Mouse (Mus musculus): ENCODE measurements around the gene Adamts2. TPM values are rescaled to one million over a fixed set of nuclear protein-coding genes. Genes with fewer than 3 reads are reported as not detected.
A peak's percentile ranks its signal among the peaks of the same experiment; 100 is the strongest.

Gene Adamts2
- total and polyA plus RNA-seq, 2 experiments from 2014 or later, result 4.9 to 12.7 TPM

- Histone ChIP-seq H3K4me1 (ENCODE audit: insufficient read depth, low read length) (no peaks in the 10 kb centered on the region), H3K27ac (ENCODE audit: low read depth, low read length) (no peak overlapping the region), H3K9me3 (ENCODE audit: low read length) (no peaks in the 10 kb centered on the region), H3K36me3 (ENCODE audit: insufficient read depth, low read length) (no peaks in the 10 kb centered on the region), H3K4me2 (ENCODE audit: low read depth, low read length, poor library complexity, severe bottlenecking) (no peak overlapping the region), H3K27me3 (ENCODE audit: insufficient read depth, low read length) (no peaks in the 10 kb centered on the region), H3K9ac (replicated peaks; ENCODE audit: low read length, poor library complexity, severe bottlenecking) (no peak overlapping the region), H3K4me3 (ENCODE audit: low read depth, low read length) (no peak overlapping the region)
- DNase-seq (ENCODE audit: low spot score), result no peak
- ATAC-seq (ENCODE audit: low FRiP score), result no peak
- WGBS, result 57% methylated on average over 5 of the region's 5 CpGs
- TF ChIP-seq CTCF (IDR thresholded peaks at IDR 0.05), result no peak
Observed at GRCm38 (mm10) chr11:50611181-50611580, 9.3 kb downstream of the Adamts2 start.

DNA sequence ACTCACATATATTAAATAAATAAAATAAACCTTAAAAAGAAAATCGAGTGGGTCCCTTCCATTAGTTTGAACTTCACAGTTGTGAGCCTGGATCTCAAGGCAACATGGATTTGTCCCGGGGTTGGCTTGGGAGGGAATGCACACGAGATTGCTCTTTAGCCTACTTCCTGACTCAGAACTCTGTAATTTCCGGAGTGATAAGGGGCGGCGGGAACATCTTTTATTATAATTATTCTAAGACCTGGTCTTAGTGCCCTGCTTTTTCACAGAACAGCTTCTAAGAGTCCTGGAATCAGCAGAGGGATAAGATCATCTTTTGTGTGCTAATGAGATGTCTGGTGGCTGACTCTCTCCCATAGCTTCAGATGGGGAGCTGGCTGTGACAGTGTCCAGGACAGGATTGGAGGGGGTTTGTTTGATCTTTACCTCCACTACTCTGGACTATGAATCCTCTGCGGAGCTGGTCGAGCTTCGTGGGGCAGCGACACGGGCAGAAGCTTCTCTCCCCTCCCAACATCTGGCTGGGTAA lies 15.2 kb downstream of the Adamts2 start:
- H3K9me3 ChIP-seq (ENCODE audit: low read length), result no peaks in the 10 kb centered on the region
- no peak for DNase-seq (ENCODE audit: low spot score)
- WGBS, result 92% methylated on average over 11 of the region's 11 CpGs
- no peaks in the 10 kb centered on the region for H3K27me3 ChIP-seq (ENCODE audit: insufficient read depth, low read length)
- no peak overlapping the region for H3K9ac ChIP-seq (replicated peaks; ENCODE audit: low read length, poor library complexity, severe bottlenecking)
- no peak overlapping the region for H3K4me2 ChIP-seq (ENCODE audit: low read depth, low read length, poor library complexity, severe bottlenecking)
- H3K4me3 ChIP-seq (ENCODE audit: low read depth, low read length), result no peak overlapping the region
- ATAC-seq (ENCODE audit: low FRiP score), result no peak
- no peaks in the 10 kb centered on the region for H3K4me1 ChIP-seq (ENCODE audit: insufficient read depth, low read length)
- H3K36me3 ChIP-seq (ENCODE audit: insufficient read depth, low read length), result no peaks in the 10 kb centered on the region
- TF ChIP-seq CTCF (IDR thresholded peaks at IDR 0.05), result no peak
- no peak overlapping the region for H3K27ac ChIP-seq (ENCODE audit: low read depth, low read length)

DNA sequence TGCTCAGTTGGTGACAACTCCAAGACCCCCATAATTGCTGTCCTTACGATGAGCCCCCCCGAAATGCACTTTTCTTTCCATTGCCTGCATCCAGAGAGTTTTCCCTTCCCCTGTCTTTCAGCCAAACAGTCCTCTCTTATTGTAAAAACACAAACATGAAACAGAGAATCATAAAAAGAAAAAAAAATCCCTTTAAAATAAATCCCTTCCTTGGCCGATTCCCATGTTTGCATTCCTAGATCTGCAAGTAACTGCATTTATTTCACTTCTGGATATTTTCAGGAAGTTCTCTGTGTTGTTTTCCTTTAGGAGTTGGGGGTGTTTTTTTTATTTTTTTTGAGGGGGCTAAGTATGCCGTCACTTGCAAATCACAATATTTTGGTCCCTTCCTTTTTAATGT lies 19.0 kb downstream of the Adamts2 start:
- no peak for DNase-seq (ENCODE audit: low spot score)
- Histone ChIP-seq H3K36me3 (ENCODE audit: insufficient read depth, low read length) (no peaks in the 10 kb centered on the region), H3K4me2 (ENCODE audit: low read depth, low read length, poor library complexity, severe bottlenecking) (no peak overlapping the region), H3K27me3 (ENCODE audit: insufficient read depth, low read length) (no peaks in the 10 kb centered on the region), H3K4me3 (ENCODE audit: low read depth, low read length) (no peak overlapping the region), H3K9ac (replicated peaks; ENCODE audit: low read length, poor library complexity, severe bottlenecking) (no peak overlapping the region), H3K27ac (ENCODE audit: low read depth, low read length) (no peak overlapping the region), H3K4me1 (ENCODE audit: insufficient read depth, low read length) (no peaks in the 10 kb centered on the region), H3K9me3 (ENCODE audit: low read length) (no peaks in the 10 kb centered on the region)
- no peak for TF ChIP-seq CTCF (IDR thresholded peaks at IDR 0.05)
- no peak for ATAC-seq (ENCODE audit: low FRiP score)
- 86% methylated on average over 4 of the region's 4 CpGs for whole genome bisulfite sequencing

GRCm38 (mm10) chr11:50621364-50621763 lies 19.5 kb downstream of the Adamts2 start:
- 85% methylated on average over 5 of the region's 5 CpGs for WGBS

DNA sequence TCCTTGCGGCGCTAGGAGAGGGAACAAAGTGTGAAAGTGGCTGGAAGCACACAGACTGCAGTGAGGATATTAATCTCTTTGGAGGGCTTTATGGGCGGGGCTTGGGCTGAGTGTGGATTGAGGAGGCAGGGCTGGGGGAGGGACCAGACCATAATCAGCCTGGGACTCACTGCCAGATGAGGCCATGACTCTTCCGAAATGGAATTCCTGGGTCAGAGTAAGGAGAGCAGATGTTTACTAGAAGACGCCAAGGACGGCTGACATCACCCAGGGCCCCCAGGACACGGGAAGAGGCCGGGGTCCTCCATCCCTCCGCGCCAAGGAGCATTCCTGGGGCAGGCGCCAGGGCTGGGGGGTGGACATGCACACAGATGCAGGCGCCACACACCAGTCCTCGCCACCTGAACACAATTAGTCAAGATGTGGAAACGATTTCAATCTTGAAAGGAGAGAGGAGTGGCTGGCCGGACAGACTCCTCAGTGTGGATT lies 20.4 kb downstream of the Adamts2 start:
- Histone ChIP-seq H3K4me1 (ENCODE audit: insufficient read depth, low read length) (no peaks in the 10 kb centered on the region), H3K36me3 (ENCODE audit: insufficient read depth, low read length) (no peaks in the 10 kb centered on the region), H3K4me3 (ENCODE audit: low read depth, low read length) (no peak overlapping the region), H3K9me3 (ENCODE audit: low read length) (no peaks in the 10 kb centered on the region), H3K4me2 (ENCODE audit: low read depth, low read length, poor library complexity, severe bottlenecking) (no peak overlapping the region), H3K27me3 (ENCODE audit: insufficient read depth, low read length) (no peaks in the 10 kb centered on the region), H3K27ac (ENCODE audit: low read depth, low read length) (no peak overlapping the region), H3K9ac (replicated peaks; ENCODE audit: low read length, poor library complexity, severe bottlenecking) (no peak overlapping the region)
- DNase-seq (ENCODE audit: low spot score) (peak; percentile 19), ATAC-seq (ENCODE audit: low FRiP score) (no peak)
- TF ChIP-seq CTCF (IDR thresholded peaks at IDR 0.05), result no peak
- WGBS, result 70% methylated on average over 15 of the region's 15 CpGs

More at GRCm38 (mm10) chr11:50621364-50621763, 19.5 kb downstream of the Adamts2 start:
- DNase-seq (ENCODE audit: low spot score), result no peak
- no peak for ATAC-seq (ENCODE audit: low FRiP score)
- Histone ChIP-seq H3K4me2 (ENCODE audit: low read depth, low read length, poor library complexity, severe bottlenecking) (no peak overlapping the region), H3K27me3 (ENCODE audit: insufficient read depth, low read length) (no peaks in the 10 kb centered on the region), H3K9me3 (ENCODE audit: low read length) (no peaks in the 10 kb centered on the region), H3K4me1 (ENCODE audit: insufficient read depth, low read length) (no peaks in the 10 kb centered on the region), H3K36me3 (ENCODE audit: insufficient read depth, low read length) (no peaks in the 10 kb centered on the region), H3K4me3 (ENCODE audit: low read depth, low read length) (no peak overlapping the region), H3K27ac (ENCODE audit: low read depth, low read length) (no peak overlapping the region), H3K9ac (replicated peaks; ENCODE audit: low read length, poor library complexity, severe bottlenecking) (no peak overlapping the region)
- TF ChIP-seq CTCF (IDR thresholded peaks at IDR 0.05), result no peak

- Histone ChIP-seq H3K4me1 (ENCODE audit: insufficient read depth, low read length) (no peaks in the 10 kb centered on the region), H3K36me3 (ENCODE audit: insufficient read depth, low read length) (no peaks in the 10 kb centered on the region), H3K4me3 (ENCODE audit: low read depth, low read length) (no peak overlapping the region), H3K9ac (replicated peaks; ENCODE audit: low read length, poor library complexity, severe bottlenecking) (no peak overlapping the region), H3K27ac (ENCODE audit: low read depth, low read length) (no peak overlapping the region), H3K27me3 (ENCODE audit: insufficient read depth, low read length) (no peaks in the 10 kb centered on the region), H3K9me3 (ENCODE audit: low read length) (no peaks in the 10 kb centered on the region), H3K4me2 (ENCODE audit: low read depth, low read length, poor library complexity, severe bottlenecking) (no peak overlapping the region)
- DNase-seq (ENCODE audit: low spot score) (no peak), ATAC-seq (ENCODE audit: low FRiP score) (no peak)
- no peak for TF ChIP-seq CTCF (IDR thresholded peaks at IDR 0.05)
- WGBS, result 82% methylated on average over 3 of the region's 3 CpGs
Observed at GRCm38 (mm10) chr11:50623806-50624205, 21.9 kb downstream of the Adamts2 start.
